Mouse (Mus musculus): Measurements from ENCODE around the gene Grm7.

DNA sequence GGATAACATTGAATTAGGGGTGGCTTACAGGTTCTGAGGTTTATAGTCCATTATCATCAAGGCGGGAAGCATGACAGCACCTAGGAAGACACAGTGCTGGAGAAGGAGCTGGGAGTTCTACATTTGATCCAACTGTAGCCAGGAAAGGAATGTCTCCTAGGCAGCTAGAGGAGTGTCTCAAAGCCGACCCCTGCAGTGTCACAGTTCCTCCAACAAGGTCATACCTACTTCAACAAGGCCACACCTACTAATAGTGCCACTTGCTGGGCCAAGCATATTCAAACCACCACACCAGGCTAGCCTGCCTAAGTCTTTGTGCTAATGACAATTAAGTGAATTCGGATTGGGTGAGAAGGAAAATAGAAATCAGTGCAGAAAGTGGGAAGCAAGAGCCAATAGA lies 965.0 kb downstream of the Grm7 start:
- TF ChIP-seq POLR2A (IDR thresholded peaks at IDR 0.05; ENCODE audit: low read depth, low read length) (no peak), CTCF (IDR thresholded peaks at IDR 0.05; ENCODE audit: borderline replicate concordance, insufficient read depth, low read length) (no peak)
